Mouse (Mus musculus) MEL (cell line): ENCODE measurements around the gene Ptpru. TPM values are rescaled to one million over a fixed set of nuclear protein-coding genes. Genes with fewer than 3 reads are reported as not detected.

ENCODE experiments used
- DNase-seq: peaks from one replicate; pipeline ENCODE4 v3.0.0; 2011; ENCODE audit warnings: low read depth, low spot score
- H3K27ac ChIP-seq: 2 replicates; pipeline ENCODE4 v1.5.1; 2012; ENCODE audit warnings: low read depth, mild to moderate bottlenecking, control low read depth, low read length, moderate library complexity; ENCODE audit not compliant: control insufficient read depth
- H3K27me3 ChIP-seq, 2 experiments: fragments of 150-350 bp in 1 of 2; sonication (generic) in 1 of 2; 2 replicates each; pipeline ENCODE4 v1.6.1; 2012; ENCODE audit warnings: low read length in 2 of 2, mild to moderate bottlenecking in 2 of 2, improper control_type of control experiment in 1 of 2, moderate library complexity in 1 of 2; ENCODE audit not compliant: insufficient read depth in 2 of 2, control insufficient read depth in 1 of 2
- H3K36me3 ChIP-seq, 2 experiments: 2 replicates each; pipeline ENCODE4 v1.6.1; 2012 to 2014; ENCODE audit warnings: low read length in 2 of 2, improper control_type of control experiment in 1 of 2, inconsistent platforms in 1 of 2, mild to moderate bottlenecking in 1 of 2; ENCODE audit not compliant: insufficient read depth in 2 of 2, control insufficient read depth in 1 of 2
- H3K4me1 ChIP-seq, 2 experiments: fragments of 150-350 bp in 1 of 2; sonication (generic) in 1 of 2; 2 replicates each; pipeline ENCODE4 v1.6.1; 2012; ENCODE audit warnings: low read length in 2 of 2, improper control_type of control experiment in 1 of 2, mild to moderate bottlenecking in 1 of 2; ENCODE audit not compliant: insufficient read depth in 2 of 2, control insufficient read depth in 1 of 2
- H3K4me3 ChIP-seq, 2 experiments: fragments of 150-350 bp in 1 of 2; sonication (generic) in 1 of 2; 2 replicates each; pipeline ENCODE4 v1.5.1; 2012; ENCODE audit warnings: low read depth in 2 of 2, low read length in 2 of 2, mild to moderate bottlenecking in 2 of 2, moderate library complexity in 2 of 2, control low read depth in 1 of 2, improper control_type of control experiment in 1 of 2; ENCODE audit not compliant: control insufficient read depth in 1 of 2, insufficient read depth in 1 of 2
- H3K79me2 ChIP-seq: 2 replicates; pipeline ENCODE4 v1.6.1; 2012; ENCODE audit warnings: mild to moderate bottlenecking, low read length, moderate library complexity; ENCODE audit not compliant: control insufficient read depth, poor library complexity, insufficient read depth
- H3K9ac ChIP-seq: 2 replicates; pipeline ENCODE4 v1.6.1; 2012; ENCODE audit warnings: low read depth, mild to moderate bottlenecking, control low read depth, low read length, moderate library complexity; ENCODE audit not compliant: control insufficient read depth, poor library complexity, severe bottlenecking
- H3K9me3 ChIP-seq: fragments of 150-350 bp; sonication (generic); replicated peaks from 2 replicates; pipeline ENCODE4 v1.6.1; 2012; ENCODE audit warnings: mild to moderate bottlenecking, low read length, improper control_type of control experiment, moderate library complexity; ENCODE audit not compliant: insufficient read depth
- BHLHE40 ChIP-seq: IDR thresholded peaks from 2 replicates; pipeline ENCODE4 v1.6.1; 2012; ENCODE audit warnings: low read depth, mild to moderate bottlenecking, inconsistent platforms, low read length, improper control_type of control experiment, borderline replicate concordance
- CHD1 ChIP-seq: IDR thresholded peaks from 2 replicates; pipeline ENCODE4 v1.6.1; 2012; ENCODE audit warnings: low read depth, mild to moderate bottlenecking, inconsistent platforms, low read length, improper control_type of control experiment
- ETS1 ChIP-seq: IDR thresholded peaks from 2 replicates; pipeline ENCODE4 v1.6.1; 2012; ENCODE audit warnings: low read depth, mild to moderate bottlenecking, inconsistent platforms, low read length, improper control_type of control experiment, moderate library complexity
- GABPA ChIP-seq: IDR thresholded peaks from 2 replicates; pipeline ENCODE4 v1.6.1; 2012; ENCODE audit warnings: low read depth, mild to moderate bottlenecking, inconsistent platforms, low read length, improper control_type of control experiment, moderate library complexity
- GATA1 ChIP-seq: IDR thresholded peaks from 2 replicates; pipeline ENCODE4 v1.6.1; 2011; ENCODE audit warnings: low read depth, low read length, improper control_type of control experiment
- HCFC1 ChIP-seq: IDR thresholded peaks from 2 replicates; pipeline ENCODE4 v1.6.1; 2012; ENCODE audit warnings: low read depth, mild to moderate bottlenecking, inconsistent platforms, low read length, improper control_type of control experiment, moderate library complexity
- JUND ChIP-seq: IDR thresholded peaks from 2 replicates; pipeline ENCODE4 v1.6.1; 2011; ENCODE audit warnings: low read depth, mild to moderate bottlenecking, improper control_type of control experiment, low read length
- MAX ChIP-seq: IDR thresholded peaks from 2 replicates; pipeline ENCODE4 v1.6.1; 2011; ENCODE audit warnings: low read length, improper control_type of control experiment
- MAZ ChIP-seq: IDR thresholded peaks from 2 replicates; pipeline ENCODE4 v1.6.1; 2012; ENCODE audit warnings: low read depth, mild to moderate bottlenecking, inconsistent platforms, low read length, improper control_type of control experiment
- MEF2A ChIP-seq: IDR thresholded peaks from 2 replicates; pipeline ENCODE4 v1.6.1; 2014; ENCODE audit warnings: low read depth, mild to moderate bottlenecking, inconsistent platforms, low read length, improper control_type of control experiment; ENCODE audit not compliant: poor library complexity, insufficient replicate concordance, severe bottlenecking; ENCODE audit errors: extremely low read depth
- MYB ChIP-seq: IDR thresholded peaks from 2 replicates; pipeline ENCODE4 v1.6.1; 2011; ENCODE audit warnings: mild to moderate bottlenecking, low read depth, low read length, improper control_type of control experiment
- MYC ChIP-seq: IDR thresholded peaks from 2 replicates; pipeline ENCODE4 v1.6.1; 2011; ENCODE audit warnings: low read depth, mild to moderate bottlenecking, low read length, improper control_type of control experiment, moderate library complexity
- NELFE ChIP-seq: IDR thresholded peaks from 2 replicates; pipeline ENCODE4 v1.6.1; 2011; ENCODE audit warnings: low read depth, low read length, improper control_type of control experiment
- NRF1 ChIP-seq: IDR thresholded peaks from 2 replicates; pipeline ENCODE4 v1.6.1; 2014; ENCODE audit warnings: low read depth, mild to moderate bottlenecking, inconsistent platforms, low read length, improper control_type of control experiment, moderate library complexity; ENCODE audit not compliant: poor library complexity, insufficient read depth, severe bottlenecking
- POLR2AphosphoS2 ChIP-seq: IDR thresholded peaks from 2 replicates; pipeline ENCODE4 v1.6.1; 2011; ENCODE audit warnings: low read length, improper control_type of control experiment
- POLR2AphosphoS5 ChIP-seq: IDR thresholded peaks from 2 replicates; pipeline ENCODE4 v1.6.1; 2012; ENCODE audit warnings: low read depth, borderline replicate concordance, mild to moderate bottlenecking, inconsistent platforms, low read length, moderate library complexity, mixed read lengths
- RAD21 ChIP-seq: IDR thresholded peaks from 2 replicates; pipeline ENCODE4 v1.6.1; 2011; ENCODE audit warnings: mild to moderate bottlenecking, low read depth, low read length, improper control_type of control experiment
- RCOR1 ChIP-seq: IDR thresholded peaks from 2 replicates; pipeline ENCODE4 v1.6.1; 2012; ENCODE audit warnings: low read depth, mild to moderate bottlenecking, inconsistent platforms, low read length, improper control_type of control experiment
- SIN3A ChIP-seq: IDR thresholded peaks from 2 replicates; pipeline ENCODE4 v1.6.1; 2012; ENCODE audit warnings: low read length, improper control_type of control experiment, inconsistent platforms
- SMC3 ChIP-seq: IDR thresholded peaks from 2 replicates; pipeline ENCODE4 v1.6.1; 2011; ENCODE audit warnings: low read depth, low read length, improper control_type of control experiment
- TAL1 ChIP-seq: IDR thresholded peaks from 2 replicates; pipeline ENCODE4 v1.6.1; 2012; ENCODE audit warnings: mild to moderate bottlenecking, inconsistent platforms, low read length, moderate library complexity, mixed read lengths
- TBP ChIP-seq: IDR thresholded peaks from 2 replicates; pipeline ENCODE4 v1.8.0; 2011; ENCODE audit warnings: low read depth, low read length, improper control_type of control experiment
- USF1 ChIP-seq: IDR thresholded peaks from 2 replicates; pipeline ENCODE4 v1.6.1; 2014; ENCODE audit warnings: low read depth, mild to moderate bottlenecking, inconsistent platforms, low read length, improper control_type of control experiment, moderate library complexity
- USF2 ChIP-seq, 2 experiments: IDR thresholded peaks; 2 replicates each; pipeline ENCODE4 v1.6.1; 2011 to 2012; ENCODE audit warnings: improper control_type of control experiment in 2 of 2, low read length in 2 of 2, borderline replicate concordance in 1 of 2, inconsistent platforms in 1 of 2, low read depth in 1 of 2, mild to moderate bottlenecking in 1 of 2; ENCODE audit not compliant: insufficient read depth in 1 of 2
- ZC3H11A ChIP-seq: IDR thresholded peaks from 2 replicates; pipeline ENCODE4 v1.6.1; 2012; ENCODE audit warnings: low read depth, mild to moderate bottlenecking, inconsistent platforms, low read length, improper control_type of control experiment
- ZKSCAN1 ChIP-seq: IDR thresholded peaks from 2 replicates; pipeline ENCODE4 v1.6.1; 2012; ENCODE audit warnings: low read depth, mild to moderate bottlenecking, inconsistent platforms, low read length, improper control_type of control experiment, moderate library complexity
- ZNF384 ChIP-seq: IDR thresholded peaks from 2 replicates; pipeline ENCODE4 v1.6.1; 2012; ENCODE audit warnings: low read depth, mild to moderate bottlenecking, inconsistent platforms, low read length, improper control_type of control experiment
- polyA plus RNA-seq, 2 experiments: library from polyadenylated mRNA; stranded (reverse) in 1 of 2; unstranded in 1 of 2; fragments of >175 nt in 1 of 2; fragments of >200 nt in 1 of 2; gene quantifications; 2 replicates each; pipeline versions ENCODE4 v1.2.1 to v1.2.4; 2012; ENCODE audit warnings: low replicate concordance in 2 of 2, low read depth in 1 of 2; ENCODE audit not compliant: insufficient read length in 2 of 2, insufficient read depth in 1 of 2, missing spikeins in 1 of 2
- total RNA-seq: library from RNA; depleted of rRNA; stranded (reverse); fragments of 300-350 nt; gene quantifications from 2 replicates; pipeline ENCODE4 v1.2.3, GENCODE M21; 2012

Gene Ptpru
- total and polyA plus RNA-seq, 3 experiments, result 3.4 to 6.8 TPM; not detected in 1

DNA sequence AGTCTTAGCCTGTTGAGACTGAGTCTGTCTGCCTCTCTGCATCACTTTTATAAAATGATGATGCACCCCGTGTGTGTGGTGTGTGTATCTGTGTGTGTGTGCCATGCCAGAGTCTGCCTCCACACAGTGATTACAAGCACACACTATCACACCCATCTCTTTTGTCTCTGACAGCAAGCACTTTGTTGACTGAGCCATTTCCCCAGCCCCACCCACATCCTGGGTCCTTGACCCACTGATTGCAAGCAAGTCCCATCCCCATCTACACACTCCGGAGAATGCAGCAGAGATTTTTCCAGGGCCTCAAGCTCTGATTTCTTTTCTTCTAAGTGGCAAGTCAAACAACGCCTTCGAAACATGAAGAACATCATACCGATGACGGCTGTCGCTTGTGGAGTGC is 24.3 kb downstream of the Ptpru start:
- no peak overlapping the region for H3K27ac ChIP-seq
- TF ChIP-seq USF2 (IDR thresholded peaks at IDR 0.05; ENCODE audit: borderline replicate concordance in 1 of 2, insufficient read depth in 1 of 2, low read depth in 1 of 2, low read length in 2 of 2) (no peak), MYC (no peak)
- TF ChIP-seq, all 39 proteins: peak for 0
- no peak overlapping the region for H3K4me3 ChIP-seq
- DNase-seq, result no peak
- no peaks in the 10 kb centered on the region for H3K9me3 ChIP-seq
- no peak overlapping the region for H3K9ac ChIP-seq
- H3K79me2 ChIP-seq, result no peaks in the 10 kb centered on the region
- H3K4me1 ChIP-seq, result no peaks in the 10 kb centered on the region
- no peaks in the 10 kb centered on the region for H3K27me3 ChIP-seq
- H3K36me3 ChIP-seq, result no peaks in the 10 kb centered on the region

DNA sequence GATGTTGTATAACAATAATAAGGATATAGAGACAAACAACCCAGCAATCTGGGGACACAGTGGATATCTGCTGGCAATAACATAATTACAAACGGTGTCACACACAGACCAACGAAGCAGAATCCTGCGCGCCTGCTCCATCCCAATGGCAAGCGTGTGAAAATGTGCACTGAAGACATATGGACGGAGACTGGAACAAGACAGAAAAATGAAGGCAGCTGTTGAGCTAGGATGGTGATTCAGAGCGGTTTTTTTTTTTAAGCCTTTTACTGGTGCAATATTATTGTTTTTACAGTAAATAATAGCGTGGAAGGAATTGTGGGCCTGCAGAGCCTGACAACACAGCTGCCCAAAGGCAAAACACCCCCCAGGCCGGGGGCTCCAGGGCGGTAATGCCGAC is 25.6 kb downstream of the Ptpru start:
- no peak overlapping the region for H3K27ac ChIP-seq
- H3K9ac ChIP-seq, result no peak overlapping the region
- no peaks in the 10 kb centered on the region for H3K79me2 ChIP-seq
- no peaks in the 10 kb centered on the region for H3K9me3 ChIP-seq
- H3K4me3 ChIP-seq, result no peak overlapping the region
- TF ChIP-seq CHD1, result no peak
- TF ChIP-seq SIN3A, result no peak
- TF ChIP-seq MYC, result no peak
- no peak for TF ChIP-seq TAL1
- TF ChIP-seq MAX, result no peak
- no peak for TF ChIP-seq ZC3H11A
- TF ChIP-seq HCFC1, result no peak
- no peak for TF ChIP-seq GABPA
- TF ChIP-seq RAD21, result no peak
- TF ChIP-seq ETS1, result no peak
- no peak for TF ChIP-seq NELFE
- TF ChIP-seq POLR2AphosphoS5, result no peak
- TF ChIP-seq MEF2A, result no peak
- TF ChIP-seq, all 39 proteins: peak for 0
- Histone ChIP-seq H3K4me1 (no peaks in the 10 kb centered on the region), H3K27me3 (no peaks in the 10 kb centered on the region), H3K36me3 (no peaks in the 10 kb centered on the region)
- no peak for DNase-seq

DNA sequence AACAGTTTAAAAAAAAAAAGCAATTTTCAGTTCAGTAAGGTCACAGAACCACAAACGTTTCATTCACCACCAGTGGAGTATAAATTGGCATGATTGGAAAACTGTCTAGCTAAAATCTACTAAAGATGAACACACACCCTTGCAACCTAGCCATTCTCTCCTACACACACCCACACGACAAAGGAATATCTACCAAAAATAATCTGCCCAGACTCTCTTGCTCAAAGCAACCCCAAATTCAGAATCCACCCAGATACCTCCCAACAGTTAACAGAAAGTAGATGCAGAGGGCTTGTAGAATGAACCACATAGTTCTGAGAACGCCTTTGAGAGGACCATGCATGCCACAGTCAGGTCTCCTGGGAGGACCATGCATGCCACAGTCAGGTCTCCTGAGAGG is 32.8 kb downstream of the Ptpru start:
- Histone ChIP-seq H3K27ac (no peak overlapping the region), H3K27me3 (no peaks in the 10 kb centered on the region), H3K79me2 (no peaks in the 10 kb centered on the region), H3K9ac (no peak overlapping the region), H3K36me3 (no peaks in the 10 kb centered on the region), H3K4me1 (no peaks in the 10 kb centered on the region), H3K4me3 (no peak overlapping the region), H3K9me3 (no peaks in the 10 kb centered on the region)
- no peak for DNase-seq
- TF ChIP-seq ETS1 (no peak), USF2 (IDR thresholded peaks at IDR 0.05; ENCODE audit: borderline replicate concordance in 1 of 2, insufficient read depth in 1 of 2, low read depth in 1 of 2, low read length in 2 of 2) (no peak), MYB (no peak), TBP (no peak), NRF1 (no peak), ZKSCAN1 (no peak), RCOR1 (no peak), SMC3 (no peak), POLR2AphosphoS2 (no peak), MAZ (no peak), ZNF384 (no peak), JUND (no peak), GATA1 (no peak), BHLHE40 (no peak), ZC3H11A (no peak), CHD1 (no peak), USF1 (no peak)
